Mouse (Mus musculus): ENCODE measurements around the gene Lgals9.

The Lgals9 gene

DNA sequence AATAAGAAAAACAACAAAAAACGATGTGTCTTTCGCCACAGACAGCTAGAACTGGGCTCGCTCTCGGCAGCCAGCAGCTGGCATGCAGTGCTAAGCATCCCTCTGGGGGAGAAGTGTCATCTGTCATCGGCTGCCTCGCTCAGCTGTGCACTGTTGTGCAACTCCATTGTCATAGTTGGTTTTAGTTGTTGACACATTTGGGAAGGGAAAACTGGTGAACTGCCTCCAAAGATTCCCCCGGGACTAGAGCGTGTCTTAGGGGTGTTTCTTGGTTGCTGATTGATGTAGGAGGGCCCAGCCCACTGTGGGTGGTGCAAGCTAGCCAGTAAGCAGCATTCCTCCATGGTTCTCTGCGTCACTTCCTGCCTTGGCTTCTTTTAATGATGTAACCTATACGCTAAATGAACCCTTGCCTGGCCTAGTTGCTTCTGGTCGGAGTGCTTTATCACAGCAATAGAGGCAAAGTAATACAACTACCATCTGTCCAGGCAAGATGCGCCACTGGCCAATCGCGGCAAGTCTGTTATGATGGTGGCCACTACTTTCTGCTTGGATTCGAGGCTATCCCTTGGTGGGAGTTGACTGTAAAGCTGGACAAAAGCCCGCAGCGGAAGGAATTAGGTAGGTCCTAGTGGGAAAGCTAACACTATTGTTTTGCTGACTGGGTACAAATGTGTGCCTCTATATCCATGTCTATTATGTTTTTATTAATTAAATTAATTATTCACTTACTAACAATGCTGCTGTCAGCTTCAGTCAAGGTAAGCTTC, 11.2 kb downstream of the Lgals9 start:
- DNase-seq, result no peak

- no peak for DNase-seq
Measured at GRCm38 (mm10) chr11:78972811-78973351, 11.9 kb downstream of the Lgals9 start.

DNA sequence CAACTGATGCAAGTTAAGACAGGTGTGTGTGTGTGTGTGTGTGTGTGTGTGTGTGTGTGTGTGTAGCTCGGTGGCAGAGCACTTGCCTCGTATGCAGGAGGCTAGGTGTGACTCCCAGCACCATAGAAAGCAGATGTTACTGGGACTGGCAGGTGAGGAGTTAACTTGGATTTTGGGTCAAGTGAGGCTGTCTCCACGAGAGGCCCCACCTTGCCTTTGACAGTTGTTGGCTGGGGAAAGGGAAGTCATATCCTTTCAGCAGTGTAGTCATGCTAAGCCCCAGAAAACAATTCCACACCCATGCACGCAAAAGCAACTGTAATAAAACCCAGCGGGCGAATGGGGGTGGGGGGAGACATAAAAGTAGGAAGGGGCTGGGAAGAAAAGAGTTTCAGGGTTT, 12.4 kb downstream of the Lgals9 start:
- no peak for DNase-seq

GRCm38 (mm10) chr11:78971746-78972145, 13.0 kb downstream of the Lgals9 start:
- no peak for DNase-seq

DNA sequence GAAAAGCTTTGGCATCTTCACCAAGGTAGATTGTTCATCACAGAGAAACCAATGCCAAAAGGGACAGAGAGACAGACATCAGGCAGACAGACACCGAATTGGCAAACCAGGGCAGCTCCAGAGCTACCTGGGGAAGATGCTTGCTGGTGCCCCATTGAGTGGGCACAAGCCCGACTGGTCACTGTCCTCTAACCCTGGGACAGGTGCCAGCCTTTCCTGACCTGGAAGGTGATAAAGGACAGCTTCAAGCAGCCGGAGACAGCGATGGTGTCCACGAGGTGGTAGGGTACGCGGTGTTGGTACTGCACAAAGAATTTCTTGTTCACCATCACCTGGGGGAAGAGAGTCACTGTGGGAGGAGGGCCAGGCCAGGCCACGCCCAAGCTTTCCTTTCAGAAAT, 13.7 kb downstream of the Lgals9 start:
- no peak for DNase-seq

GRCm38 (mm10) chr11:78968121-78968520, 16.6 kb downstream of the Lgals9 start:
- DNase-seq, result no peak

GRCm38 (mm10) chr11:78967371-78967770, 17.4 kb downstream of the Lgals9 start:
- peak; percentile 68 to 71 for DNase-seq

DNA sequence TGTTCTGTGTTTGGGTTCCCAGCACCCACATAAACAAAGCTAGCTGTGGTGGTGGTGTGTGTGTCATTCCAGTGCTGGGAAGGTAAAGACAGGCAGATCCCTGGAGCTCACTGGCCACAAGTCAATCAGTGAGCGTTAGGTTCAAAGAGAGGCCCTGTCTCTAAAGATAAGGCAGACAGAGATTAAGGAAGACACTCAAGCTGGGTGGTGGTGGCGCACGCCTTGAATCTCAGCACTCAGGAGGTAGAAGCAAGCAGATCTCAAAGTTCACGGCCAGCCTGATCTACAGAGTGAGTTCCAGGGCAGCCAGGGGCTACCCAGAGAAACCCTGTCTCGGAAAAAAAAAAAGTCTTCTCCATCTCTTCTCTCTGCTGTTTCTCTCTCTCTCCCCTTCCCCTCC, 23.5 kb downstream of the Lgals9 start:
- DNase-seq, result no peak

GRCm38 (mm10) chr11:78959841-78960520, 24.8 kb downstream of the Lgals9 start:
- DNase-seq, result peak; percentile 59 to 67

GRCm38 (mm10) chr11:78959367-78959766, 25.4 kb downstream of the Lgals9 start:
- DNase-seq, result no peak

- DNase-seq, result peak; percentile 81
Measured at GRCm38 (mm10) chr11:78956260-78956659, 28.5 kb downstream of the Lgals9 start.

DNA sequence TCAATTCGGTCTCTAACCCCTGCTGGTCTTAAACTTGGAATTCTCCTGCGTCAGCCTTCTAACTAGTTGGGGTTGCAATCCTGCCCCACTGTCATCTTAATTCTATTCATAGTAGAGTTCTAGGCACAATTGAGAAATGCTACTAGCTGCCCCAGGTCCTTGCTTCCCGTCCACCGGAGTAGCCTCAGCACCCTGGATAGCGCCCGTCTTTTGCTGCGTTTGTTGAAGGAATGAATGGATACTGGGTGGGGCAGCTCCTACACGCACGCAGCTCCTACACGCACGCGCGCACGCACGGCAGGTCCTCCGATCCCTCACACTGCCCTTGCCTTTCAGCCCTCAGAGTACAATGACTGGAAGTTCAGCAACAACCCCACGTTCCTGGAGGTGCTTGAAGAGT, 32.3 kb downstream of the Lgals9 start:
- peak; percentile 14 for DNase-seq

DNA sequence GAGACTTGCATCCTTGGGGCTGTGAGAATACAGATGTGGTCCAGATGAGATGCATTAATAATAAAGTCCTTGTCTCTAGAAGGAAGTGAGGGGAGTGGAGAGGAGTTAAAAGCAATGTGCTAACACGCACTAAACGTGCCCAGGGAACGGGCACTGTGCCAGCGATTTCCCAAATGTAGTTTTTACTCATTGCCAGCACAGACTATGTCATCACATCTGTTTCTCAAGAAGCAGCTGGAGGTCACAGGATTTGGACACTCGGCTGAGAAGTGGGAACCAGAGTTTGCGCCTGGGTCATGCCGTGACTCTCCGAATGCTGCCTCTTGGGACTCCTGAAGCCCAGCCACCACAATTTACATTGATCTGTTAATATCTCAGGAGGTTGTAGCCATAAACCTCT, 34.4 kb downstream of the Lgals9 start:
- no peak for DNase-seq

DNA sequence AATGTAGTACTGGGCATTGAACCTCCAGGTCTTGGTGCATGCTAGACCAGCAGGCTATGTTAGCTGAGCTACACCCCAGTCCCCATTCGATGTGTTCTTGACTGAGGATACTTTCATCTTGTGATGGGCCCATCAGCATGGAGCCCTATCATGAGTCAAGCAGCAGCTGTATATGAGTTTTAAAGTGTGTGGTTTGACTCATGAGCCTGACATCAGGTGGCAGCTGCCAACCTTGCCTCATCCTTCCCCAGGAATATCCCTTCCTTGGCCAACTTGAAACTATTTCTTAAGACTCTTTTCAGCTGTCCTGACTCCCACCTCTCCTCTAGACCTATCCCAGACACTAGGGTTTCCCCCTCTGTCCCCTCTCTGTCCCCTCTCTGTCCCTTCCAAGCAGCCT, 41.7 kb downstream of the Lgals9 start:
- no peak for DNase-seq

DNA sequence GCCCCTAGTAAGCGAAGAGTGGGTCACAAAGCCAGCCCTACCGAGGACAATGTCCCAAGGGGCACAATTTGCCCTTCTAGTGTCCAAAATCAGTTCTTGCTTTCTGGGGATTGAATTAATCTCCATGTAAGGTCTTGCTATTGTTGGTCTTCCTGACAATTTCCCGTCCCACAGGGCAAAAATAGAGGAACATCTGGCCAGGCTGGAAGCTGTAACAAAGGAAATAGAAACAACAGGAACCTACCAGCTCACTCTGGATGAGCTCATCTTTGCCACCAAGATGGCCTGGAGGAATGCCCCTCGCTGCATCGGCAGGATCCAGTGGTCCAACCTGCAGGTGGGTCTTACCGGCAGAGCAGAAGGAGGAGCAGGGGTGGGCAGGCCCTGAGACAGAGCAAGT, 49.6 kb downstream of the Lgals9 start:
- DNase-seq, result no peak

- DNase-seq, result no peak
Measured at GRCm38 (mm10) chr11:78934727-78935126, 50.0 kb downstream of the Lgals9 start.

- no peak for DNase-seq
Measured at GRCm38 (mm10) chr11:78934307-78934706, 50.4 kb downstream of the Lgals9 start.

GRCm38 (mm10) chr11:78929345-78929744, 55.4 kb downstream of the Lgals9 start:
- DNase-seq, result no peak

DNA sequence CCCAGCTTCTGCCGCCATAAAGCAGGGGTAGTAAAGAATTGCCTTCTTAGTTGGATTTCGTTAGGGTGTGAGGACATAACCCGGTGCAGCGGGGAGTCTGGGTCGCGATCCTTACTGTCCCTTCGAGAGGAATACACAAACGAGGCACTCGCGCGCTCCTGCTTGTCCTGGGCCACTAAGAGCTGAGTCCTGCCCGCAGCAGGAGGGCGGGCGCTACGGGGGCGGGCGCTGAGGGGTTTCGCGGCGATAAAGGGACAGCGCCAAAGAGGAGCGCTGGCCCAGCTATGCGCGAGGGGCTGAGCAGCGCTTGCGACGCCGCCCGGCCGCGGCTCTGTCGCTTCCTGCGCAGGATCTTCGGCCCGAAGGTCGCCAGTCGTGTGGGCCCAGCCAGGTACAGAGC, 59.8 kb downstream of the Lgals9 start:
- DNase-seq, result no peak

DNA sequence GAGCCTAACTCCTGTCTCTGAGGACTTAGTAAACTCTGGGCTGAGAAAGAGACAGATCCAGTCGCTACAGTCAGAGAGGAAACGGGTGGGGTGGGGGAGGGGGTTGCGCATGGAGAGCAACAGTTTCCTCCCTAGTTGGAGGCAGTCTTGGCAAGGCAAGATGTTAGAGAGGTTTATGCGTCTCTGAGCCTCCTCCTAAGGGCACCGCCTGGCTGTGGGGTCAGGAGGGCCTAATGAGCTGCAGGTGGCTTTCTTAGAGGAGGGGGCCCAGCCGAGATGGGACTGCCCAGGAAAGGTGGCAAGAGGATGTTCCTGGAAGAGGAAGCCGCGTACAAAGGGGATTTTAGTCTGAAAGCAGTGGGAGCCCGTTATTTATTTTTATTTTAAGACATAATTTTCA, 60.6 kb downstream of the Lgals9 start:
- DNase-seq, result no peak

GRCm38 (mm10) chr11:78922678-78923407, 61.9 kb downstream of the Lgals9 start:
- DNase-seq, result peak; percentile 61

DNA sequence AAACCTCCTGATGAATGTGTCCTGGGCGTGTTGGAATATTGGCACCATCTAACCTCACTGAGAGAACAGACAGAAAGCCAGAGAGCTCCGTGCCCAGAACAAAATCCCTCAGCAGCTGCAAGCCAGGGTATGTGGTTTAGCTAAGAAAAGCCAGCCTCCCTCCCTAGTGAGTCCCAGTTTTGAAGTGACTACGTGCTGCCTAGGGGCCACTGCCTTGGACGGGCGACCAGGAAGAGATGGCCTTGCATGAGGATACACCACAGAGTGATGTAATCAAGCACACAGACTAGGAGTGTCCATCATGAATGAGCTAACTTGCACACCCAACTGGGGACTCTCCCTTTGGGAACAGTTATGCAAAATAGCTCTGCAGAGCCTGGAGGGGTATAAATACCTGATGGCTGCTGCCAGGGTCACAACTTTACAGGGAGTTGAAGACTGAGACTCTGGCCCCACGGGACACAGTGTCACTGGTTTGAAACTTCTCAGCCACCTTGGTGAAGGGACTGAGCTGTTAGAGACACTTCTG, 64.3 kb downstream of the Lgals9 start, which contains the start of gene Nos2:
Nos2 (plus strand) TSS at position 377 of the 529 bp plus-strand sequence.
- no peak for DNase-seq

DNA sequence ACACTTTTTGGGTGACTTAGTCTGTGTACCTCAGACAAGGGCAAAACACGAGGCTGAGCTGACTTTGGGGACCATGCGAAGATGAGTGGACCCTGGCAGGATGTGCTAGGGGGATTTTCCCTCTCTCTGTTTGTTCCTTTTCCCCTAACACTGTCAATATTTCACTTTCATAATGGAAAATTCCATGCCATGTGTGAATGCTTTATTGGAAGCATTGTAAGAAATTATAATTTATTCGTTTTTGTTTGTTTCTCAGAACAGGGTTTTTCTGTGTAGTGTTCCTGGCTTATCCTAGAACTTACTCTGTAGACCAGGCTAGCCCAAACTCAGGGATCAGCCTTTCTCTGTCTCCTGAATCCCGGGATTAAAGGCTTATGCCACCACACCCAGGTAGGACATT, 65.0 kb downstream of the Lgals9 start:
- DNase-seq, result no peak

Data from B cell, adult 2 months (primary cell).